Mouse (Mus musculus): Measurements from ENCODE around the gene Snx29.

Gene Snx29

DNA sequence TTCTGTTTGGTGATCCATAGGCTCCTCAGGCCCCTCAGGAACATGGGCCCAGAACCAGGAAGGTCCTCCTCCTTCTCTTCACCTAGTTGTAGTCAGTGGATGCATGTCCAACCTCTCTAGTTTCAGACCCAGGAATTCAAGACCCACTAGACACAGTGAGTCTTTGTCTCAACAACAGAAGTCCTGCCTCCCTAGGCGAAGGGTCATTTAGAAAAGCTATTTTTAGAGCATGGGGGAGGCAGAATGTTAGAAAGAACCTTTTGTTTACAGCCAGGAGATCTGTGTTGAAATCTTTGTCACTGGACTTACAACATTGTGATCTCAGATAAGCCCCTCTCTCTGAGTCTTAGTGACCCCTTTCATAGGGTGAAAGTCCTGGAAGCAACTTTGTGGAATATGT lies 334.4 kb downstream of the Snx29 start:
- no peak for ATAC-seq (ENCODE audit: insufficient number of reproducible peaks, low FRiP score, low TSS enrichment)

DNA sequence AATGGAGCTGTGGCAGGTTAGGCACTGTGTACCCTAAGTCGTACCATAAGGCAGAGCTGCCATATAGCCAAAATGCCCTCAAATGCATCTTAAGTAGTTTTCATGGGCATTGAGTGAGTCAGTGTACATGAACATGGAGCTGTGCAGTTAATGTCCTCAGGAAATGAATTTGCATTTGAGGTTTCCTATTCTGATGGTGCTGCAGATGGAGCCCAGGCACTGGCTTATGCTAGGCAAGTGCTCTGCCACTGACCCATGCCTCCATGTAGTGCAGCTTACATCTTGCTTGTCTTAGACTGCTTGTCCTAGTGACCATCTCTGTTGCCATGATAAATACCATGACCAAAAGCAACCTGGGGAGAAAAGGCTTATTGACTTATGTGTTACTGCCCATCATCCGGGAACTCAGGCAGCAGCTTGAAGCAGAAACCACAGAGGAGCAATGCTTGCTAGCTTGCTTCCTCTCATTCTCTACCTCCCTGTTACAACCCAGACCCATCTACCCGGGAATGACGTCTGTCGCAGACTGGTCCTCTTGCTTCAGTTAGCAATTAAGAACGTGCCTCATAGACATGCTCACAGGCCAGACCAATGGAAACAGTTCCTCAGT lies 336.5 kb downstream of the Snx29 start:
- no peak for ATAC-seq (ENCODE audit: insufficient number of reproducible peaks, low FRiP score, low TSS enrichment)

DNA sequence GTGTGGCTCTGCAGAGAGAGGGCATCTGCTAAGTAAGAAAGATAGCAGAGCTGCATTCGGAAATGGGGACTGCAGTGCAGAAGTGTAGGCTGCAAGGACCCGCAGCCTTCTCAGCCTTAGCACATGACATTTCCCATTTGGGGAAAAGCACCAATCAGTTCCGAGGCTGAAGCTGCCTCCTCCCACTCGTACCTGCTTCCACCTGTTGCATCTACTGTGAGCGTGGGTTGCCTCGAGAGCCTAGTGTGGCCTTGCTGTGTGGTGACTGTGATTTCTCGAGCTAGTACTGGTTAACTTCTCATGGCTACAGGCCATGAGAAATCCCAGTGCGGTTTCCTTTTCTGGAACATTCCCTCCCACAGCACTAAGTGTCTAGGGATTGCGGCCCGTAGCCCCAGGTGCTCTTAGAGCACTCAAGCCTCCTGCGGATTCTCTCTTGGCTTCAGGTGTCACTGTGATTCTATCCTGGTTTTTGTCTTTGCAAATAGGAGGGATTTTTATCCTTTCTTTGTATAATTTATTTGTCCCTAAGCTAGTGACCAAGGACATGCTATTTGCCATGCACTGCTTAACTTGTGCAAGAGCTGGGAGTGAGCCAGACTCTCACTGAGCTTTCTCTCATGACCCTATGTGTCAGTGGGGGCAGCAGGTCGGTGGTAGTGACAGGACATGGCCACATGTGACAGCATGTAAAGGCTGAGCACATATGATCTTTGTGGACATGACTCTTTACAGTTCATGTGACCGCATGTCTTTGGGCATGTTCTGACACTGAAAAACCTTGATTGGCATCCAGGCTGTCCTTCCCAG lies 342.4 kb downstream of the Snx29 start:
- no peak for ATAC-seq (ENCODE audit: insufficient number of reproducible peaks, low FRiP score, low TSS enrichment)

DNA sequence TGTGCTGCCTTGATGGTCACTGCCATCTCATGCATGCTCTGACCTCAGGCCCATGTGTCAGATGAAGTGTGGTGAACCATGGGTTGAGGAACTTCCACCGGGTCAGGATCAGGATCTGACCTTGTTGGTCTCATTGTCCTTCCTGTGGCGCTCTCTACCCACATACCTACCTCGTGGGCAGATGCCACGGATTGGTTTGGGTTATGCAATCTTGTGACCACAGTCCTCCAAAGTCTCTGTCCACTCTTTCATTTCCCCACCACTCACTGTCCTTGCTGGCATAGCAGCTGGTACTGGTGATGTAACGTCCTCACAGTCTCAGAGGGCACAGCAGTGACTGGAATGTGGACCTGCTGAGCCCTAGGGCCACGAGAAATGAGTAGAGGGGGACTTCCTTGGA lies 343.2 kb downstream of the Snx29 start:
- no peak for ATAC-seq (ENCODE audit: insufficient number of reproducible peaks, low FRiP score, low TSS enrichment)

DNA sequence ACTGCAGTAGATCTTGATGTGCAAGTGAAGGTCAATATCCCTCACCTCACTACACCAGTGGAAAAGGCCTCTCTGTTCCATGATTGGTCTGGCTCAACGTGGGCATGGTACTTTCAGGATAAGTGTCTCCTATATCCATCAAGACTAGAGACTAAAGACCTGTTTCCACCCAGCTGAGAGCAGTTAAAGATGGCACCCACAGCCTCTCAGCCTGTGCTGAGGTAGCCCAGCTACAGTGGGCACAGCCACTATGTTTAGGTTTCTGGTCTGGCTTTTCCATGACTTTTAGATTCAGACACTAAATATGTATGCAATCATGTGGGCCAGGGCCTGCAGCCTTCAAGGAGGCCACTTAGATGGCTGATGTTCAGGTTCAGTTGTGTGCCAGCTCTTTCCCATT lies 345.7 kb downstream of the Snx29 start:
- ATAC-seq (ENCODE audit: insufficient number of reproducible peaks, low FRiP score, low TSS enrichment) = no peak

DNA sequence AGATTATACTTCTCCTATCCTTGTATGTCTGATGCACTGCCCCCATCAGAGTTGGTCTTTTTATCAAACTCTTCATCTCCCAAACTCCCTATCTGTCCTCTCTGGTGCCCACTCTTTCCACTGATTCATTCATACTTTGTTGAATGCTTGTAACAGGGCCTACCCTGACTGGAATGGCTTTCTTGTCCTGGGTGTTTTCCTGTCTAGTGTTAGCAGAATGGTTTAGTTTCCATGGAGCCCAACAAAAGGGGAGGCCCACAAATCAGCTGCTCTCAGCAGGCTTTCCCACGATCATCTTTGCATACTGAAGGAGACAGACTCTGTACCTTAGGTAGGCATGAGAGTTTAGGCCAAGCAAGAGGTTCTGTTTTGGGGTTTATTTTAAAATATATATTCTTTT lies 346.2 kb downstream of the Snx29 start:
- ATAC-seq (ENCODE audit: insufficient number of reproducible peaks, low FRiP score, low TSS enrichment) = no peak

DNA sequence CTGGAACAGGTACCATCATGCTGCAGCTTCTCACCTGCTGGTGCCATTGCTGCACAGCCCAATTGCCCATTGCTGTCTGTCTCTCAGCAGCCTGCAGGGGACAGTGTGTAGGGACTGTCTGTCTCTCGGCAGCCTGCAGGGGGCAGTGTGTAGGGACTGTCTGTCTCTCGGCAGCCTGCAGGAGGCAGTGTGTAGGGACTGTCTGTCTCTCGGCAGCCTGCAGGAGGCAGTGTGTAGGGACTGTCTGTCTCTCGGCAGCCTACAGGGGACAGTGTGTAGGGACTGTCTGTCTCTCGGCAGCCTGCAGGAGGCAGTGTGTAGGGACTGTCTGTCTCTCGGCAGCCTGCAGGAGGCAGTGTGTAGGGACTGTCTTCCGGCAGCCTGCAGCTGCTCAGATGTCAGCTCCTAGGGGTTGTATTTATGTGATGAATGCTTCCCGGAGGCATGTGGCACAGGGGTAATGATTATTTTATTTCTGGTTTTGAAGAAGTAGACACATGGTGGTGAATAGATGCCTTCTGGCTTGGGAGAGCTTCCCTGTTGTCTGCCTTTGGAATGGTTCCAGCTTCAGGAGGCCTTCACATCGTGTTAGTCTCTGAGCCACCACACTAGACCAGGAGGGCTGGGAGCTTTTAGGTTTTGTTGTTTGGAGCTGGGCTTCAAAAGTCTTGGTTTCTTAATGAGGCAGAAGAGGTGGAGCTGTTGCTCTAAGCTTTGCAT lies 347.7 kb downstream of the Snx29 start:
- ATAC-seq (ENCODE audit: insufficient number of reproducible peaks, low FRiP score, low TSS enrichment) = peak; percentile 82

DNA sequence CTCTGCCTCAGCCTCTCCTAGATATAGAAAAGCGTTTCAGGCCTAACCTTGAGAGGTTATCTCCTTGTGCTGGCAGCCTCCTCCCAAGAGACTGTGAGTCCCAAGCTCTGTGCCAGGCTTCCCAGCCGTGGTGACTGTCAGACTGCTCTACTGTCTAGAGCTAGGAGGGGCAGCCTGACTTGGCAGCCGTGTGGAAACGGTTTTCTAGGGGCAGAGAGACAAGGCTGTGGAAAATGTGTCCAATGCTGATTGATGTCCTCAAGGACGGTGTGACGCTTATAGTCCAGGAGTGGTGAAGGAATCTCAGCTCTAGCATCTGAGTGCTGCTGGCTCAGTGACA lies 348.2 kb downstream of the Snx29 start:
- ATAC-seq (ENCODE audit: insufficient number of reproducible peaks, low FRiP score, low TSS enrichment) = peak; percentile 73

DNA sequence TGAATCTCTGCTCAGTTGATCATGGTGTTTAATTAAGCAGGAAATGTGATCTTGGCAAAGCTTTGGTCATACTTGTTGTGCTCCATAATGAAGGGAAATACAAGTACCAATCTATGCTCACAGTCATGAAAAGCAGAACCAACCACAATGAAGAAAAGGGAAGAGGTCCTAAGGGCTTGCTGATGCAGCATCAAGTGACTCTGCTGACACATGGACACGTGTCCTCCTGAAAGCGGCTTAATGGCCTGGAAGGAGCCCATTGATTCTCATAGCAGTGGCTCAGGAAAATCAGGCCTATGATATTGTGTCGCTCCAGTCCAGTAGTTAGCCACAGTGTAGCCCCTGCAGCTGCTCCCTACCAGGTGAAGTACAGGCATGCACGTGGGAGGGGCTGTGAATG lies 353.3 kb downstream of the Snx29 start:
- no peak for ATAC-seq (ENCODE audit: insufficient number of reproducible peaks, low FRiP score, low TSS enrichment)

DNA sequence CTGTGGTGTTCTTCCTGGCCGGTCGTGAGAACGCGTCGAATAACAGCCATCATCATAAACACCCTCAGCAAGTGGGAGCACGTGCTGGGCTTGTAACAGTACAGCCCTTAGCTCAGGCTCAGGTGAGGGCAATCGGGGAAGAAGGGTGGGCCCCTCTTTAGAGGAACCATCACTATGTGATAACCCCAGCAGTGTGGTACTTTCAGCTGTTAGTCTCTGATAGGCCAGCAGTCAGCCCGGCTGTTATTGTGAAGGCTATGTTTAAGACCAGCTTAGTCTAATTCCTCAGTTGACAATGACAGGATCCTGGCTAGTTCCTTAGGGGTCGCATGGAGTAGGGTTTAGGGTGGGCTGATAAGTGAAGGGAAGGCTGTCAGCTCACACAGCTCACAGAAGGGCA lies 362.6 kb downstream of the Snx29 start:
- no peak for ATAC-seq (ENCODE audit: insufficient number of reproducible peaks, low FRiP score, low TSS enrichment)

DNA sequence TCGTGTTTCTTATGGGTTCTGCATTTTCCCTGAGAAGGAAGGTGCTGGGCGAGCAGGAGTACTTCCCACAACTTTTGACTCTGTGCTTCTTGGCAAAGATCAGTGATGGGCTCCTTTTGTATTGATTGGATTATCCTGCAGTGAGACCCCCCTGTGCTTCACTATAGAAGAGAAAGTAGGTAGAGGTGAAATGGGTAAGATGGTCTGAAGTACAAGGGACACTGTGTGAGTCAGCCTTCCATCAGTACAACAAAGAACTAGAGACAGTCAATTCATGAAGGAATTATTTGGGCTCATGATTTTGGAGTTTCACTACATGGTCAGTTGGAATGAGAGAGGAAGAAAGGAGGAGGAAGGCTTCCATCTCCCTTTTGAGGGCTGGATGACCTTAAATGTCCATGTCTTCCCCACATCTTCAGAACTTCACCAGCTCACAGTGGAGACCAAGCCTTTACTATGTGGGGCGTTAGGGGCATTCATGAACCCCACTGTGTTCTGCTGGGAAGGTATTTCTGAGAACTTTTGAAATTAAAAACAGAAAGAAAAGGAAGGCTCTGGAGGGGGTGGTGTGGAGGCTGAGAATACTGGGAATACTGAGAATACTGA lies 363.1 kb downstream of the Snx29 start:
- ATAC-seq (ENCODE audit: insufficient number of reproducible peaks, low FRiP score, low TSS enrichment) = no peak

DNA sequence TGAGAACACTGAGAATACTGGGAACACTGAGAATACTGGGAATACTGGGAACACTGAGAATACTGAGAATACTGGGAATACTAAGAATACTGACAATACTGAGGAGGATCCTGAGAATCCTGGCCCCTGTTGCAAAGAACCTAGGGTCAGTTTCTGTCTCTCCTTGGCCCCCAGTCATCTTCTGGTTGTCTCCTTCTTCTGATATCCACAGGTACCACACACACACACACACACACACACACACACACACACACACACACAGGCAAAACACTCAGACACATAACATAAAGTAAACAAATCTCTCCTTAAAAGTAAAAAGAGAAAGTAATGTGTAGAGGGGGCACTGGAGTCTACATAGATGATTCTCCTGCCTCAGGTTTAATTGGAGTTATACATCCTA lies 365.1 kb downstream of the Snx29 start:
- no peak for ATAC-seq (ENCODE audit: insufficient number of reproducible peaks, low FRiP score, low TSS enrichment)

DNA sequence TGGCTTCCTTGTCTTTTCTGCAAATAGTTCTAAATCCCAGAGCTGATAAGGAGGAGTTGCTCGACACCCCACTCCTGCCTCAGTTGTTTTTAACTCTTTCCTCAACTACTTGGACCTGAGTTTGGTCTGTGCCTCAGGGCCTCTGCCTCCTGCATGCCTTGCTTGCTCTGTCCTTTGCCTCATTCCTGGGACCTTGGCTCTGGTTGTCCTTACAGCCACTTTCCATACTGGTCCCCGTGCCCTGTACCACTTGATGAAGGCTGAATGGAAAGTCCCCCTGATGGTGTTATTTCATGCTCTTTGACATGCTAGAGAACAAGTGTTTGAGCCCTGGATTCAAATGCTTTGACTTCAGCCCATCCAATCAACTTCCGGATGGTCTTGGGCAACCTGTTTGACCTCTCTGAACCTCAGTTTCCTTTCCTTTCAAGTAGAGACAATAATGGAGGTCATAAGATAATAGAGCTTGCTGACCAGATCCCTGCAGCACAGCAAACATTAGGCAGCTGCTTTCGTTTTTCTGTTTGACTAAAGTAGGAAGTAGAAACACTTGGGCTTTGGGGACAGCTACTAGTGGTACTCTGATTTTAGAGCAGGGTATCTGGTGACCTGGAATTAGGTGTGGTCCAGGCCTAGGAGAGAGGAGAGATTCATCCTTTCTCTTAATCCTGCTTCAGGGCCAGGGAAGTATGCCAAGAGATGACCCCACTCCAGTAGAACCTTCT lies 365.7 kb downstream of the Snx29 start:
- no peak for ATAC-seq (ENCODE audit: insufficient number of reproducible peaks, low FRiP score, low TSS enrichment)

DNA sequence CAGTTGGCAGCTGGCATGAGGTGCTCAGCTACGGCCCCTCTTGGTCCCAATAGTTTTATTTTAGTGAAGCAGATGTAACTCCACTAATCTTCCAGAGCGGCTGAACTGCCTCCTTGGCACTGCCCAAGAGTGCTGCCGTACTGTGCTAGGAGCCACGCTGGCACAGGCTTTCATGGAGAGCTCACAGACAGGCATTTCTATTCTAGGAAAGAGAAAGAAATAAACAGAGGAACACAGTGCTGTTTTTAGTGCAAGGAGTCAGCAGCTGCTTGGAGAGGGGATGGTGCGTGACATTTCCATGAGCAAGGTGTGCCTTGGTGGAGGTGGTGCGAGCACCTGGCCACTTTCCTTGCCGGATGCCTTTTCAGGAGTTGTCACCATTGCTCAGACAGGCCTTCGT lies 367.4 kb downstream of the Snx29 start:
- ATAC-seq (ENCODE audit: insufficient number of reproducible peaks, low FRiP score, low TSS enrichment) = no peak

DNA sequence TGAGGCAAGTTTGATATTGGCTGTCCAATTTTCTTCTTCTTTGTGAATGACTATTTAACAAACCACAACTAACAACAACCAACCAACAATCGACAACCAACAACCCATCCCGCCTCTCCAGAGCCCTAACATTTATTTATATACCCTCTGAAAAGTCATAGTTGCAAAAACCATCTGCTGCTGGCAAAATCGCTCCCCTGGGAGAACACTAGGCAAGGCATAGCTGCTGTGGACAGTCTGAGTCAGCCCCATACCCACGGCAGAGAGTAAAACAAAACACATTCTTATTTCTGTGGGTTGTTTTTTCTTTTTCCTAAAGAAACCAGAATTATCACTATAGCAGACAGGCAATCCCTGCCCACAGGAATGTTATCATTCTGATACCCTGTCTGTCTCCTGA lies 368.0 kb downstream of the Snx29 start:
- ATAC-seq (ENCODE audit: insufficient number of reproducible peaks, low FRiP score, low TSS enrichment) = no peak

DNA sequence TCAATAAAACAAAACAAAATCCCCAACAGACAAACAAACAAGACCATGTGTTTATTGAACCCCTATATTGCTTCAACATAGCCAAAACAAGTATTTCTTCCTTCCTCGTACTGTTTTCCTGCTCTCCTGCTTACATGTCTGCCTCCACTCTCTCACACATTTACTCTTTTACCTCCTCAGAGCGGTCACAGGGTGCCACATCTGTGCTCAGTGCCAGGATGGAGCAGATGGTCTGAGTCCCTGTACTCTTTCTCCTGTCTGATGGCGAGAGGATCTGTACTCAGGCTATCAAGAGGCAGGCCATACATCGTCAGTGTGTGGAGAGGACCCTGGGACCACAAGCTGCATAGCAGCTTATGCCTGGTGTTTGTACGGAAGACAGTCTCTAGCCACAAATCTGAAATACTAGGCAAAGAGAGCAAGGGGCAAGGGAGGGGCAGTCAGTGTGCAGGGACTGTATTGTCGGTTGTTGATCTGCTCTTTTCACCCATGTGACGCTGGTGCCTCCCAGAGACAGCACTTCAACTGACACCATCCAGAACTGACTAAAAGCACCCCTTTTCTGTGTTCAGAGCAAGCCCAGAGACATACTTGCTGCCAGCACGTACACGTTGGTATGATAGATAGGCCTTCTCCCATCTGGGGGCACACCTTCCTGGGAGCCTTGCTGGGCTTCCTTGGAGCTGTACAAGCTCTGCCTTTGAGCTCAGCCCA lies 368.9 kb downstream of the Snx29 start:
- ATAC-seq (ENCODE audit: insufficient number of reproducible peaks, low FRiP score, low TSS enrichment) = peak; percentile 62; the same call in 1 of the 2 replicates

DNA sequence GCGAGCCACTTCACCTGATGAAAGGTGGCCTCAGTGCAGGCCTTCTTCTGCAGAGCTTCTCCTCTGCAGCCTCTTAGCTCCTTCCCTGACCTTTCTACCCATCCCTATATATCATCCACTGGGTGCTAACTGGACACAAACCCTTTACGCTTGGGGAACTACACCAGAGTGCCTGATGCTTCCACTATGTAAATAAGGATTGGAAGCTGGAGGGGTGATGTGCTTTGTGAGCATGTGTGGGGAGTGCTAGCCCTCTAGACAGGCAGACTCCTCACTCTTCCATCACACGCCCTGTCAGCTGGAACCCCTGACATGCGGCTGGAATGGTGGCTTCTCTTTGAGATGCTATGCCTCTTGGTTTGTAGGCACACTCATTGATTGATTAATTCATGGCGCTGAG lies 370.0 kb downstream of the Snx29 start:
- no peak for ATAC-seq (ENCODE audit: insufficient number of reproducible peaks, low FRiP score, low TSS enrichment)

DNA sequence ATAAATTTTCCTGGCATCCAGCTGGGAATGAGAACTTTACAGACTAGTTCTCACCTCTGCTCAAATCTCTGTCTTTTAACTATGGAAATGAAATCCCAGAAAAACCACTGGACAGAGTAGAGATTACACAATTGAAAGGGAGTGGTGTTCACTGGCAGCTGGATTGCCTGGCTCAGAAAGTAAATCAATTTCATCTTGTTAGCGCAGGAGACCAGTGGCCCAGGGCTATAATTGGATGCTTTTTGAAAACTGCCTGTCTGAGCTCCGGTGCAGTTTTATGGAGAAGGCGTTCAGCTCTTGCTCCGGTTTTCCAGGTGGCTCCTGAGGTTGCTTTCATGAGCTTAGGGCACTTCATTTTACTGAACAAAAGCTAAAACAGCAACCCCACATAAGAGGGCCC lies 371.7 kb downstream of the Snx29 start:
- no peak for ATAC-seq (ENCODE audit: insufficient number of reproducible peaks, low FRiP score, low TSS enrichment)

DNA sequence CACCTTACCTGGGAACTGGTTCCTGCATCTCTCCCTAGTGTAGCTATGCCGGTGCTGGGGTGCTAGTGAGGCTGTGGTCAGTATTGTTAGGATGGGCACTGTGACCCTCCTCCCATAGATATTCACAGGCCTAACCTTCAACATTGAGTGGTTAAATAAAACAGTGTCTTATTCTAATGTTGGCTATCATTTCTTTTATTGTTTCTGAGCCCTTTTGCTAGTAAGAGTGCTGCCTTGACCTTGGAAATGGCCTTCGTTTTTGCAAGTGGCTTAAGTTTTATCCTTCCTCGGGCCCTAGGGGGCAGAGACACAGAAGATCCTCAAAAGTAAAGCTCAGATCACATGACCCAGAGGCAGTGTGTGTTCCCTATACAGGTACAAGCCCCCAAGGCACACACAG lies 374.1 kb downstream of the Snx29 start:
- ATAC-seq (ENCODE audit: insufficient number of reproducible peaks, low FRiP score, low TSS enrichment) = no peak
